Mouse (Mus musculus) heart, adult 2 months (tissue): ENCODE results near the gene Gjd3.

Experiments
- CTCF ChIP-seq: fragments of 200-600 bp; IDR thresholded peaks from 2 replicates; pipeline ENCODE4 v1.8.1; 2022; ENCODE audit warnings: antibody characterized with exemption, mild to moderate bottlenecking, moderate library complexity
- EP300 ChIP-seq: fragments of 200-500 bp; IDR thresholded peaks from 2 replicates; pipeline ENCODE4 v1.6.1; 2011; ENCODE audit warnings: low read depth, low read length, control low read depth; ENCODE audit not compliant: insufficient read depth
- POLR2A ChIP-seq: fragments of 200-500 bp; IDR thresholded peaks from 2 replicates; pipeline ENCODE4 v1.6.1; 2011; ENCODE audit warnings: mild to moderate bottlenecking, low read depth, low read length, control low read depth; ENCODE audit not compliant: insufficient read depth

- TF ChIP-seq CTCF: no peak
- TF ChIP-seq POLR2A: no peak; the same call in 1 of the 2 replicates
- peak; percentile 41; the same call in 1 of the 2 replicates for TF ChIP-seq EP300
Measured at GRCm38 (mm10) chr11:98941341-98941825, 41.4 kb downstream of the Gjd3 start.
